Mouse (Mus musculus): Measurements from ENCODE around the gene Socs5.

Socs5 gene

GRCm38 (mm10) chr17:87170364-87170763, 62.9 kb downstream of the Socs5 start:
- no peak for DNase-seq

- no peak for DNase-seq
Measured at GRCm38 (mm10) chr17:87172031-87172430, 64.6 kb downstream of the Socs5 start.

GRCm38 (mm10) chr17:87173966-87174365, 66.5 kb downstream of the Socs5 start:
- DNase-seq: no peak

GRCm38 (mm10) chr17:87174651-87175331, 67.3 kb downstream of the Socs5 start:
- no peak for DNase-seq

GRCm38 (mm10) chr17:87176066-87177012, 68.9 kb downstream of the Socs5 start:
- DNase-seq: no peak

- DNase-seq: no peak
Measured at GRCm38 (mm10) chr17:87178596-87179590, 71.4 kb downstream of the Socs5 start.

GRCm38 (mm10) chr17:87179939-87180550, 72.6 kb downstream of the Socs5 start:
- DNase-seq: no peak

- DNase-seq: no peak
Measured at GRCm38 (mm10) chr17:87181683-87182346, 74.3 kb downstream of the Socs5 start.

- DNase-seq: no peak
Measured at GRCm38 (mm10) chr17:87185461-87186066, 78.1 kb downstream of the Socs5 start.

- DNase-seq: no peak
Measured at GRCm38 (mm10) chr17:87187005-87187404, 79.5 kb downstream of the Socs5 start.

Measured in layer of hippocampus, adult 9-11 months (tissue).